Mouse (Mus musculus) liver, adult 2 months (tissue): ENCODE results near the gene Kif17.

ENCODE experiments used
- CTCF ChIP-seq: fragments of 200-500 bp; IDR thresholded peaks from 2 replicates; pipeline ENCODE4 v1.5.1; 2011; ENCODE audit warnings: low read depth, low read length, control low read depth
- POLR2A ChIP-seq: fragments of 200-500 bp; IDR thresholded peaks from 2 replicates; pipeline ENCODE4 v1.6.1; 2011; ENCODE audit warnings: low read length, control low read depth; ENCODE audit not compliant: insufficient read depth; ENCODE audit errors: extremely low read depth

GRCm38 (mm10) chr4:138215671-138216199 lies 34.5 kb upstream of the Kif17 start:
- TF ChIP-seq POLR2A (no peak), CTCF (no peak)
